Mouse (Mus musculus): ENCODE results near the gene Macf1.

Gene Macf1

DNA sequence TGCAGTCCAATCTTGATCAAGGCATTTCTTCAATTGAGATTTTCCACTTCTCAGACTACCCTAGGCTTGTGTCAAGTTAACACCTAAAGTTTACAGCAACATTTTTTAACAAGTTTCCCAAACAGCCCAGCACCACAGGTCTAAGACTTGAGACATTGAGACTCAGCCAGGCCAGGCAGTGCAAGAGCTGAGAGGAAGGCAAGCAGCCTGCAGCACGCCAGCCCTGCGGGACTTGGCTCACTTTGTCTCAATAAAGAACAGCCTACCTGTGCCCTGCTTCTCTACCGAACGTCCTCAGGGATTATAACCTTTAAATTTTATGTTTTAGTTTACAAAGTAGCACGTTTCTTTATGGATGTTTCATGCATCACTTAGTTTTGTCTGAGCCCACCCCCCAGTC, 92.1 kb downstream of the Macf1 start:
- DNase-seq = peak in 1 of 2 experiments; percentile 40

DNA sequence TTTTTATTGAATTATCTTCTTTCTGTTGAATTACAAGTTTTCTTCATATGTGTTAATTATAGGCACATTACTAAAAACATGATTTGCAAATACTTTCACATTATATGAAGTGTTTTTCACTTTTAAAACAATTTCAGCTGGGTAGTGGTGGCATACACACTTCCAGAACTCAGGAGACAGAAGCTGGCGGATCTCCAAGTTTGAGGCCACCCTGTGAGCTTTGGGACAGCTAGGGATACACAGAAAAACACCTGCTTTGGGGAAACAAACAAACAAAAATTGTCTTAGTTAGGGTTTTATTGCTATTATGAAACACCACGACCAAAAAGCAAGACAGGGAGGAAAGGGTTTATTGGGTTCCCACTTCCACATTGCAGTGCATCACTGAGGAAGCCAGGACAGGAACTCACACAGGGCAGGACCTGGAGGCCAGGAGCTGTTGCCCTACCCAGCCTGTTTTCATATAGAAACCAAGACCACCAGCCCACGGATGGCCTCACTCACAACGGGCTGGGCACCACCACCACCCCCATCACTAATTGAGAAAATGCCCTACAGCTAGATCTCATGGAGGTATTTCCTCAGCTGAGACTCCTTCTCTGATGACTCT, 93.0 kb downstream of the Macf1 start:
- DNase-seq = peak; percentile 38 to 51

- DNase-seq = no peak
Measured at GRCm38 (mm10) chr4:123589496-123589895, 94.7 kb downstream of the Macf1 start.

DNA sequence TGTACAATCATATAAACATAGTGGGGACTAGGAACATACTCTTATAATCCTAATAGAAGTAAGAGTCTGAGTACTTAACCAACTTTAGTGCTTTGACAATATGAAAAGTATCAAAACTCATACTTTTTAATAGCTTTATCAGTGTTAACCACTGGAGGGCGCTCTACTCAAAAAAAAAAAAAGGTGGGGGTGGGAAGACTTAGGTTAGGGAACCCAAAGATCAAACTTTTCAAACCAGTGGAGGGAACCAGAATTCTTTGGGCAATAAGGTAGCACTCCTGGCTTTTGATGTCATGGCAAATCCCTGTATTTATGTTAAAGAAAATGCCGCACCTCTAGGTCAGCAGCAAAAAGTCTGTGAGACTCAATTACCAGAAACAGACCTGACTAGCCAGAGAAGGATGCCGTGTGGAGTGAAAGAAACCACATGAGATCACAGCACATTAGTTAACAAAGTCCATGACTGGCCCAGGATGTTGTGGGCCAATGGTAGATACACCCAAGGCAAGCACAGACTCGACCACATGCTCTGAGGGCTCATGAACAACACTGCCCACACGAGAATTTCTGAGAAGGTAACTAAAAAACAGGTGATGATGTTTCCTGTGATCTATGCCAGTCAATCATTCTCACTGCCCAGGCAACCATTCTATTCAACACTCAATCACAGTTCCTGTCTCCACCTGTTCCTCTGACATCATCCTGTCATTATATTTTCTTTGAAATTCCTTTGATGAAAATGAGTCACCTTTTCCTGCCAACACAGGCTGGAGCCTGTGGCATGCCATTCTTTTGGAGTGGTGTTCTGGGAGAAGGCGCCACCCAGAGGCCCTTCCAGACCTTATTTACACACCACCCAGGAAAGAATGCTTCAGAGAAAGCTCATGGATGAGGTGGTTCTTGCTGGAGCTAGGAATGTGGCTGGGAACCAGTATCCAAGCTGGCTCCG, 95.5 kb downstream of the Macf1 start:
- peak in 1 of 2 experiments; percentile 30 for DNase-seq

- DNase-seq = no peak
Measured at GRCm38 (mm10) chr4:123587616-123588015, 96.5 kb downstream of the Macf1 start.

DNA sequence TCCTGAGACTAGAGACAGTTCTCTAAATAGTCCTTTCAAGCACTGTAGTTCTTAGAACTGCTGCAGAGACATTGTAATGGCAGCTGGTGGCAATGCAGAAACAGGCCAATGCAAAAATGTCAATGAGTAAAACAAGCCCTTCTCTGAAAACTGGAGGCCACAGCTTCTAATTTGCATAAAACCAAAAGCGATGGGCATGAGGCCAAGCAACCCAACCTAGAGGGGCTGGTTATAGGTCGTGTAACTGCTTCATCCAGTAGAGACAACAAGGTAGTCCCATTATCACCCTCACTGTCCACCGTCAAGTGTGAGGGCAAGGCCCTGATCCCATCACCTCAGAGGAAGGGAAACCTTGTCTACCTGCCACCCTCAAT, 99.5 kb downstream of the Macf1 start:
- peak; percentile 43 to 60 for DNase-seq

DNA sequence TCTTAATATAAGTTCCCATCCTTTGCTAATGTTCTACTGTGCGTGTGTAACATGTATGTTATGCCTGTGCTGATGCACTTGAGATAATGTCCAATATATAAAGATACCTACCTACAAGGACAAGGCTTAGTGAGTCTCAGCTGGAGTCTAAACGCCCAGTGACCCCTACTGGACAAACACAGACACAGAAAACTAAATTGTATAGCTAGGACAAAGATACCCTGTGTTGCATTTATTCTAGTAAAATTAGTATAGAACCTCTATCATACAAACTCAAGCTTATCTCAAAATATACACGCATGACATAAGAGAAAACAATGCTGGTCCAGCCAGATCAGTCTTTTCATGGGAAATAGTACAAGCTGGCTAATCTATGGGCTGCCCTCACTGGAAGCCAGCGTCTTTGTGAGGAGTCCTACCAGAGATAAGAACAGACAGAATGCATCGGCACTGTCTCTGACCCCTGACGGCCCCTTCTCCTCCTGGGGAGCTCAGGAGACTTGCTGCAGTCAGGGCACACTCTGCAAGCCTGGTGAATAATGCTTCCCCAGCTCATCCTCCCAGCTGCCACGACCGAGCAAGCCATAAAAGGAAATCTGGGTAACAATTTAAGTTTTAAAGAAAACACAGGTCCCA, 100.0 kb downstream of the Macf1 start:
- no peak for DNase-seq

GRCm38 (mm10) chr4:123577469-123578088, 106.6 kb downstream of the Macf1 start:
- DNase-seq = no peak

DNA sequence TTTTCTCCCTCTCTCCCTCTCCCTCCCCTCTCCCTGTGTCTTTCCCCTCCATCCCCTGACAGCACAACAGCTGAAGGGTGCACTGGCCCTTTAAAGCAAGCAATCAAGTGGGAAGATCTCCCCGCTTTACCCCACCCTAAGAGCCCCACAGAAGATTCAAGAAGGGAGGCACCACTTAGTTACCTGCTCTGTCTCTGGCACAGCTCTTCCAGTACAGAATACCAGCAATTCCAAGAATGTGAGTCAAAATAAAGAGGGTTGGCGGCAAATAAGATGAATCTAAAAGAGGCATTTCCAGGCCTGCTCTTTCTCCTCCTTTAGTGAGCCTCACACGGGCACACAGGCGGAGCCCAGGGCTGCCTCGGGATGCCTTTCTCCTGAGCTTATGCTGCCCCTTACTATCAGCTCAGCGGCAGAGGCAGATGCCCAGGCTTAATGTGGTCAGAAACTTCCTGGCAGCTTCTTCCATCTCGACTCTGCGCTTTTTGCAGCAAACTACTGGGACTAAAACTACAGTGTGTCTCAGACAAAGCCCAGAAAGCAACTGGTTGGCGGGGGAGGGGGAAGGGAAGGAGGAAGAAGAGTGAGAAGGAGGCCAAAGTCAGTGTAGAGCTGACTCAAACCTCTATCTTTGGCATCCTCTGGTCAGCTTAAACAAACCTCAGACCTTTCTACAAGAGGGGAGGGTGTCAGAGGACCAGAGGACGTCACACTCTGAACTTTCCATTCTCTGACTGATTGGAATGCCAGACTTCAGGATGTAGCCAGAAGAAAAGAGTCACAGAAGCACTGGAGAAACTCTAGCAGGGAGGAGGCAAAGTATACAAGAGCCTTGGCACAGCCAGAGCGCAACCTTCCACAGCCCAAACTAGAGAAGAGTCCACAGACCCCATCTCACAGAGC, 111.5 kb downstream of the Macf1 start:
- peak in 1 of 2 experiments; percentile 31 for DNase-seq

DNA sequence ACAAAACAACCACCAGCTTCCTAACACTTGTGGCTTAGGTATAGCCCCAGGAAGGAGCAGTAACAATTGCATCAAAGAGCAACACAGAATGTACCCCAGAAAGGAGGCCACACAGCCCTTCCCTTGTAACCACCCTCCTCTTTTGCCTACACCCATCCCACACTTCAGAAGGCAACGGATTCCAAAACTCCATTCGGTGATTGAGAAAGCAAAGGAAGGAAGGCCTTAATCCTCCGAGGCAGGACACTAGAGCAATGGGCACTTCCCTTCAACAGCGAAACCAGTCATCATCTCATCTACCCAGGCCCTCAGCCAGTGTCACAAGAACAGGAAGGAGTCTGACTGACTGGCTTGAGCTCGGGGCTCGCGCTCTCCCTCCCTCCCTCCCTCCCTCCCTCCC, 112.3 kb downstream of the Macf1 start:
- DNase-seq = no peak

DNA sequence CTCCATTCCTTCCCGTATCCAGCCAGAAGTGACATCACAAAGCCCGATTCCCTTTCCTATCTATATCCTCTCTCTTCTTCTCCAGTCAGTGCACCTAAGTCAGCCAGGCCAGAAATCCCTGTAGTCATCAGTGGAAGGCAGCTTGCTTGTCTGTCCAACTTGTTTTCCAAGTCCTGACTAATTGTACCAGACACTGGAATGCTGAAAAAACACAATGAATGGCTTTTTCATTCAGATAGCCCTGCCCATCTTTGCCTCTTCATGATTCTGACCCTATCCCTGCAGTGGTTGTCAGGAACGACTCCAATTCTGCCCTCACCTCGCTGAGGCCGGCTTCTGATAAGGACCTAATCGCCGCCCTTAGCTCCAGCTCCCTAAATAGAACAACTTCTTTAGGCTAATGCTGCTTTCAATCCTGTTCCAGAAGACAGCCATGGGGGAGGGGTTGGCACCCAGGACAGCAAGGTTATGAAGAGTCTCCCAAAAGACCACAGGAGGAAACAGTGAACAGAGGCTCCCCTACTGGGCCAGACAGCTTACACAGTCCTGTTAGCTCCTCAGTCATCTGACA, 118.8 kb downstream of the Macf1 start:
- DNase-seq = no peak

GRCm38 (mm10) chr4:123564051-123564791, 119.9 kb downstream of the Macf1 start:
- no peak for DNase-seq

DNA sequence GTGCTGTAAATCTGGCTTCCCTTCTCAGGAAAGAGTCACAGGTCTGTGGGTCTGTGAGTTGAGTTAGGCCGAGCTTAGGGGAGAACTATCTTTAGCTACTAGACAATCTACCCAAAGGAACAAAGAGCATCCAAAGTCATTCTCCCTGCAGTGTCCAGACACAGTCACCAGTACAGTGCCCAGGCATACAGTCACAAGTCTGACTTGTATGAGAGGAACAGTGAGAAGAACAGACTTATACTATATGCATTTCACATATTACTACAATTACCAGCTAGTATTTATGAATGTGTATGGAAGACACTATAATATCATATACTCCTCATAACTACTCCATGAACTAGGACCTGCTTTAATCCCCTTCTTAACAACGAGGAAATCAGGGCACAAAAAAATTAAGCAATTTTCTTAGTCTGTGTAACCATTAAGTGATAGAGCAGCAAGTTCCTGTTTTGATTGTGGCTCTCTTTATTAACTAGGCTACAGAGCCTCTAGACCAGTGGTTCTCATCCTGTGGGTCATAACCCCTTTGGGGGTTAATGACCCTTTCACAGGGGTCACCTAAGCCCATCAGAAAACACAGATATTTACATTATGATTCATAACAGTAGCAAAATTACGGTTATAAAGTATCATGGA, 121.9 kb downstream of the Macf1 start:
- DNase-seq = no peak

- no peak for DNase-seq
Measured at GRCm38 (mm10) chr4:123560896-123561295, 123.3 kb downstream of the Macf1 start.

- no peak for DNase-seq
Measured at GRCm38 (mm10) chr4:123558496-123558895, 125.7 kb downstream of the Macf1 start.

GRCm38 (mm10) chr4:123555251-123555650, 128.9 kb downstream of the Macf1 start:
- no peak for DNase-seq

DNA sequence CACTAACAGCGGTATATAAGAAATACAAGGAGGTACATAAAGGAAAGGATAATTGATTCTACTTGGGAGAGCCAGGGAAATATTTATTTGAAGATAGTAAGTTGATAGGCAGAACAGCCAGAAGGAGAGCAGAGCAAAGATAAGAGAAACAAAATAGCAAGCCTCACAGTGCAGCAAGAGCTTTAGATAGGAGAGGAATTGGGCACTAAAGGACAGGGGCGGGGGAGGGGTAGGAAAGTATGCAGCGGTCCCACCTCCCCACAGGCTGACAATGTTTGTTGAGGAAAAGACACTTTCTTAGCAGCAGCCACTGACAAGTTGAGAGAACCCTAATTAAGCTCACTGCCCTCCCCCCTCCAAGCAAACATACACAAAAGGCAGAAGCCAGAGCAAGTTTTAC, 131.5 kb downstream of the Macf1 start:
- no peak for DNase-seq

DNA sequence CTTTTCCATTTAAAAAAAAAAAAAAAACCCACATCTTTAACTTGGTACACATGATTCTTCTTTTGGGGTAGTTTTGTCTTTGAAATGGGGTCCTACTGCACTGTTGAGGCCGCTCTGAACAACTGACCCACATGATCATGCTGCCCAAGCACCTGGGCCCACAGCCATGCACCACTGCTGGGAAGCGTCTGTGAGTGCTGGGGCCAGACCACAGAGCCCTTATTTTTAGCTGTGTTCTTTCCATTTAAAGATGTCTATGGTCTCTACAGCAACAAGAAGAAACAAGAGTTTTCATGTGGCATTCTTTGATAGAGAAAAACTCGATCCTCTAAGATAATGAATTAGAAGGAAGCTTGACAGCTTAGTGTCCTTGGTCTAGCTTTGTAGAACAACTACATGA, 135.8 kb downstream of the Macf1 start:
- DNase-seq = peak; percentile 26 to 55

GRCm38 (mm10) chr4:123543691-123544090, 140.5 kb downstream of the Macf1 start:
- DNase-seq = no peak

DNA sequence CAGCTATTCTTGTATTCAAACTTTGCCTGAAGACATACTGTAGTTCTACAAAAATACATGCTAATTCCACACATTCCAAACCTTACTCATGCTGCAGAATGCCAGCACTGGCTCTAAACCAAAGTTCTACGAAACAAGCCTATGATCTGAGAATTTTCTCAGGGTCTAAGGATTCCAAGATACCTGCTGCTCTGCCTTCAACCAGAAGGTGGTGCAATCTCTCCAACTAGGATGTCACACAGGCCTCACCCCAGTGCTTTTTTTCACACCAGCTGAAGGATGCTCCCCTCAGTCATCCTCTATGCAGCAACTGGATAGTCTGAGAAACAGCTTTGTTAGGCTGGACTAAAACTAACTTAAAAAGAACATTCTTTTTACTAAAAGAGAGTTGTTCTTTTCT, 148.9 kb downstream of the Macf1 start:
- peak; percentile 81 to 82 for DNase-seq

- no peak for DNase-seq
Measured at GRCm38 (mm10) chr4:123532001-123532400, 152.2 kb downstream of the Macf1 start.

All from cerebellum, postnatal 10 days (tissue).